Mouse (Mus musculus) cerebellum, postnatal 10 days (tissue): ENCODE data around the gene Ssbp3.

Experiments
- DNase-seq, 2 experiments: peaks; one replicate each; pipeline ENCODE4 v3.0.0; 2021; ENCODE audit warnings: mixed read lengths in 2 of 2

Gene Ssbp3

GRCm38 (mm10) chr4:106959506-106960302 is 49.2 kb downstream of the Ssbp3 start:
- DNase-seq = peak in 1 of 2 experiments; percentile 27

- no peak for DNase-seq
These were observed 50.0 kb downstream of the Ssbp3 start for GRCm38 (mm10) chr4:106960476-106960875.

- DNase-seq = no peak
These were observed 50.8 kb downstream of the Ssbp3 start for GRCm38 (mm10) chr4:106961321-106961720.

- no peak for DNase-seq
These were observed 53.9 kb downstream of the Ssbp3 start for GRCm38 (mm10) chr4:106964356-106964755.

- DNase-seq = no peak
These were observed 54.5 kb downstream of the Ssbp3 start for GRCm38 (mm10) chr4:106964996-106965395.

GRCm38 (mm10) chr4:106966443-106966842 is 55.9 kb downstream of the Ssbp3 start:
- peak in 1 of 2 experiments; percentile 61 for DNase-seq

GRCm38 (mm10) chr4:106968910-106969309 is 58.4 kb downstream of the Ssbp3 start:
- DNase-seq = no peak

- DNase-seq = no peak
These were observed 60.3 kb downstream of the Ssbp3 start for GRCm38 (mm10) chr4:106970786-106971185.

- DNase-seq = no peak
These were observed 61.6 kb downstream of the Ssbp3 start for GRCm38 (mm10) chr4:106972061-106972460.

- peak; percentile 78 to 84 for DNase-seq
These were observed 62.2 kb downstream of the Ssbp3 start for GRCm38 (mm10) chr4:106972461-106973384.

GRCm38 (mm10) chr4:106975324-106975723 is 64.8 kb downstream of the Ssbp3 start:
- no peak for DNase-seq

- DNase-seq = no peak
These were observed 65.4 kb downstream of the Ssbp3 start for GRCm38 (mm10) chr4:106975890-106976289.

GRCm38 (mm10) chr4:106976576-106976975 is 66.1 kb downstream of the Ssbp3 start:
- no peak for DNase-seq

- DNase-seq = no peak
These were observed 66.7 kb downstream of the Ssbp3 start for GRCm38 (mm10) chr4:106977218-106977651.

- no peak for DNase-seq
These were observed 67.9 kb downstream of the Ssbp3 start for GRCm38 (mm10) chr4:106978376-106978775.

GRCm38 (mm10) chr4:106980669-106981068 is 70.2 kb downstream of the Ssbp3 start:
- no peak for DNase-seq

GRCm38 (mm10) chr4:106981385-106982103 is 71.0 kb downstream of the Ssbp3 start:
- no peak for DNase-seq

- no peak for DNase-seq
These were observed 72.0 kb downstream of the Ssbp3 start for GRCm38 (mm10) chr4:106982344-106983121.

GRCm38 (mm10) chr4:106983908-106984515 is 73.5 kb downstream of the Ssbp3 start:
- DNase-seq = peak in 1 of 2 experiments; percentile 67

- no peak for DNase-seq
These were observed 74.8 kb downstream of the Ssbp3 start for GRCm38 (mm10) chr4:106985289-106985688.
